30 mouse cellular contexts compared by ENCODE assay signal in genomic region chr13:60538110-60538509, GRCm38 (mm10).
DNase-seq lines count a peak whose midpoint lies in the region; ATAC-seq and TF ChIP-seq lines count a peak whose summit lies in the region.
"Had no signal": no experiment of that assay in that cellular context is flagged by ENCODE, and none has a peak within 500 bp of the region (broad histone marks: within the 10 kb centered on the region; RNA-seq: fewer than 3 reads in every experiment).

No protein-coding gene starts in this region.

- H3K27me3 ChIP-seq in ES-Bruce4 (ENCODE audit: control insufficient read depth, insufficient read depth, low read length, poor library complexity, severe bottlenecking), result no peaks in the 10 kb centered on the region; the same call in 1 of the 2 replicates
- H3K27me3 ChIP-seq: embryonic facial prominence, embryonic 13.5 days; forebrain, embryonic 13.5 days; heart, embryonic 12.5 days; heart, embryonic 15.5 days had no signal

- no peak overlapping the region for H3K4me3 ChIP-seq in ES-Bruce4 (ENCODE audit: low read depth, low read length)
- no peak overlapping the region for H3K4me3 ChIP-seq in lung, adult 2 months (replicated peaks; ENCODE audit: extremely low read depth, low read depth, low read length)
- H3K4me3 ChIP-seq: embryonic facial prominence, embryonic 10.5 days; embryonic facial prominence, embryonic 13.5 days; forebrain, embryonic 13.5 days; heart, embryonic 12.5 days; heart, embryonic 15.5 days had no signal

- TF ChIP-seq EP300 in ES-Bruce4 (IDR thresholded peaks at IDR 0.05; ENCODE audit: insufficient read depth, low read depth, low read length), result 0 out of 2 replicates have a peak, but pooled peaks have one; percentile 23

- H3K36me3 ChIP-seq in ES-Bruce4 (ENCODE audit: control insufficient read depth, insufficient read depth, low read length, poor library complexity, severe bottlenecking), result no peaks in the 10 kb centered on the region
- H3K36me3 ChIP-seq: embryonic facial prominence, embryonic 10.5 days; embryonic facial prominence, embryonic 13.5 days; heart, embryonic 12.5 days; heart, embryonic 15.5 days had no signal

- WGBS in lung, adult 2 months, result 69% methylated on average over 8 of the region's 8 CpGs

- DNase-seq in frontal cortex, postnatal 25 days (ENCODE audit: low spot score in 2 of 2), result no peak
- peak; percentile 10 for DNase-seq in ES-CJ7 (ENCODE audit: low read depth, low spot score)
- DNase-seq in brain, adult 2 months (ENCODE audit: low read depth, low spot score), result peak; percentile 39
- no peak for DNase-seq in lung, adult 2 months
- no peak for DNase-seq in B cell, adult 2 months
- DNase-seq in natural killer cell, adult 2 months (ENCODE audit: low spot score in 2 of 2), result no peak
- DNase-seq: adrenal gland, postnatal 10 days; adrenal gland, postnatal 36 days; cerebellum, adult 11-12 months; cerebellum, adult 8-10 months; cerebellum, postnatal 10 days; cerebellum, postnatal 36 days; embryo, embryonic 11 days; gastrocnemius, postnatal 10 days; heart, adult 18-20 months; heart, postnatal 10 days; heart, postnatal 4 days; kidney, adult 18-20 months had no signal

- TF ChIP-seq POLR2A in ES-Bruce4 (IDR thresholded peaks at IDR 0.05; ENCODE audit: insufficient read depth, low read length), result no peak
- no peak for TF ChIP-seq POLR2A in lung, adult 2 months (IDR thresholded peaks at IDR 0.05; ENCODE audit: borderline replicate concordance, extremely low read depth, low read depth, low read length)

- no peaks in the 10 kb centered on the region for H3K4me1 ChIP-seq in ES-Bruce4 (ENCODE audit: control insufficient read depth, insufficient read depth, low read length)
- no peaks in the 10 kb centered on the region for H3K4me1 ChIP-seq in lung, adult 2 months (ENCODE audit: control insufficient read depth, insufficient read depth, low read length)
- H3K4me1 ChIP-seq: heart, embryonic 15.5 days had no signal

- no peak for TF ChIP-seq CTCF in ES-Bruce4 (IDR thresholded peaks at IDR 0.05; ENCODE audit: low read depth, low read length)
- no peak for TF ChIP-seq CTCF in lung, adult 2 months (IDR thresholded peaks at IDR 0.05; ENCODE audit: insufficient read depth, low read length)

- peak; percentile 64; the same call in 1 of the 2 replicates for ATAC-seq in frontal cortex, adult (ENCODE audit: low TSS enrichment)
- ATAC-seq: forebrain, embryonic 13.5 days; forebrain, embryonic 16.5 days; hindbrain, postnatal 0 days; inflammation-experienced regulatory T-cells, adult 6 months; intestine, embryonic 16.5 days had no signal

- no peak overlapping the region for H3K27ac ChIP-seq in ES-Bruce4 (ENCODE audit: insufficient read depth, low read length)
- H3K27ac ChIP-seq: embryonic facial prominence, embryonic 10.5 days; embryonic facial prominence, embryonic 13.5 days; forebrain, embryonic 13.5 days; heart, embryonic 15.5 days; hindbrain, embryonic 14.5 days; hindbrain, postnatal 0 days had no signal

- H3K9ac ChIP-seq in ES-Bruce4 (ENCODE audit: low read depth, poor library complexity, severe bottlenecking), result no peak overlapping the region
- H3K9ac ChIP-seq: embryonic facial prominence, embryonic 13.5 days; forebrain, embryonic 13.5 days; heart, embryonic 12.5 days; heart, embryonic 15.5 days; hindbrain, embryonic 14.5 days had no signal

- H3K9me3 ChIP-seq in ES-Bruce4 (replicated peaks; ENCODE audit: control insufficient read depth, insufficient read depth, low read length, poor library complexity, severe bottlenecking), result no peaks in the 10 kb centered on the region
- H3K9me3 ChIP-seq: embryonic facial prominence, embryonic 10.5 days; embryonic facial prominence, embryonic 13.5 days; forebrain, embryonic 13.5 days; heart, embryonic 12.5 days; heart, embryonic 15.5 days had no signal

Comparison
In these comparisons a context has a peak if more than half of its experiments do, and no peak if none do; other contexts are left out.
1. DNase-seq: peak in ES-CJ7 (single experiment) and brain, adult 2 months (single experiment); none in frontal cortex, postnatal 25 days (0 of 2), lung, adult 2 months (single experiment), B cell, adult 2 months (0 of 2) and natural killer cell, adult 2 months (0 of 2).